Comparison of ENCODE assay signal across 28 mouse cellular contexts in genomic region chr3:140531747-140532502, GRCm38 (mm10).
DNase-seq lines count a peak whose midpoint lies in the region; ATAC-seq and TF ChIP-seq lines count a peak whose summit lies in the region.
"Had no signal": no experiment of that assay in that cellular context is flagged by ENCODE, and none has a peak within 500 bp of the region (broad histone marks: within the 10 kb centered on the region; RNA-seq: fewer than 3 reads in every experiment).

No protein-coding gene starts in this region.

- H3K27ac ChIP-seq in midbrain, embryonic 14.5 days (replicated peaks; ENCODE audit: low read depth, low read length) = no peak overlapping the region
- H3K27ac ChIP-seq in midbrain, embryonic 16.5 days (ENCODE audit: low read length) = no peak overlapping the region
- H3K27ac ChIP-seq in MEL (ENCODE audit: control insufficient read depth, low read depth, low read length) = no peak overlapping the region
- H3K27ac ChIP-seq: embryonic facial prominence, embryonic 10.5 days; heart, embryonic 15.5 days; hindbrain, embryonic 14.5 days; kidney, postnatal 0 days; limb, embryonic 15.5 days; liver, embryonic 14.5 days; midbrain, embryonic 15.5 days; neural tube, embryonic 13.5 days; stomach, postnatal 0 days had no signal

- no peak overlapping the region for H3K9ac ChIP-seq in midbrain, embryonic 14.5 days (replicated peaks; ENCODE audit: low read length)
- H3K9ac ChIP-seq in midbrain, embryonic 16.5 days (ENCODE audit: low read depth, low read length) = no peak overlapping the region
- H3K9ac ChIP-seq in MEL (ENCODE audit: control insufficient read depth, low read depth, low read length, poor library complexity, severe bottlenecking) = no peak overlapping the region
- H3K9ac ChIP-seq: heart, embryonic 15.5 days; hindbrain, embryonic 14.5 days; limb, embryonic 15.5 days; liver, embryonic 14.5 days; lung, embryonic 14.5 days; midbrain, embryonic 15.5 days; neural tube, embryonic 13.5 days had no signal

- H3K79me2 ChIP-seq in MEL (ENCODE audit: control insufficient read depth, insufficient read depth, low read length, poor library complexity) = no peaks in the 10 kb centered on the region

- H3K36me3 ChIP-seq in midbrain, embryonic 14.5 days (ENCODE audit: control insufficient read depth, insufficient read depth, low read length) = no peaks in the 10 kb centered on the region
- no peaks in the 10 kb centered on the region for H3K36me3 ChIP-seq in midbrain, embryonic 16.5 days (ENCODE audit: control insufficient read depth, insufficient read depth, low read length)
- no peaks in the 10 kb centered on the region for H3K36me3 ChIP-seq in MEL (ENCODE audit: control insufficient read depth in 1 of 2, insufficient read depth in 2 of 2, low read length in 2 of 2)
- H3K36me3 ChIP-seq: embryonic facial prominence, embryonic 10.5 days; heart, embryonic 15.5 days; limb, embryonic 15.5 days; midbrain, embryonic 15.5 days; neural tube, embryonic 13.5 days had no signal

- H3K4me2 ChIP-seq in midbrain, embryonic 14.5 days (ENCODE audit: low read length) = no peak overlapping the region
- no peak overlapping the region for H3K4me2 ChIP-seq in midbrain, embryonic 16.5 days (ENCODE audit: low read length)
- H3K4me2 ChIP-seq: heart, embryonic 15.5 days; hindbrain, embryonic 14.5 days; limb, embryonic 15.5 days; lung, embryonic 14.5 days; midbrain, embryonic 15.5 days; neural tube, embryonic 13.5 days had no signal

- H3K4me1 ChIP-seq in midbrain, embryonic 14.5 days (ENCODE audit: control insufficient read depth, insufficient read depth, low read length) = no peaks in the 10 kb centered on the region
- H3K4me1 ChIP-seq in midbrain, embryonic 16.5 days (ENCODE audit: control insufficient read depth, insufficient read depth, low read length) = no peaks in the 10 kb centered on the region
- H3K4me1 ChIP-seq in MEL (ENCODE audit: control insufficient read depth in 1 of 2, insufficient read depth in 2 of 2, low read length in 2 of 2) = no peaks in the 10 kb centered on the region
- H3K4me1 ChIP-seq: embryonic facial prominence, embryonic 10.5 days; heart, embryonic 15.5 days; limb, embryonic 15.5 days; midbrain, embryonic 15.5 days; neural tube, embryonic 13.5 days had no signal

- H3K4me3 ChIP-seq in midbrain, embryonic 14.5 days (replicated peaks; ENCODE audit: low read depth, low read length) = no peak overlapping the region
- H3K4me3 ChIP-seq in midbrain, embryonic 16.5 days (ENCODE audit: low read depth, low read length) = no peak overlapping the region
- H3K4me3 ChIP-seq in MEL (ENCODE audit: control insufficient read depth in 1 of 2, insufficient read depth in 1 of 2, low read depth in 2 of 2, low read length in 2 of 2) = no peak overlapping the region
- H3K4me3 ChIP-seq: embryonic facial prominence, embryonic 10.5 days; heart, embryonic 15.5 days; limb, embryonic 15.5 days; midbrain, embryonic 15.5 days; myocyte; neural tube, embryonic 13.5 days had no signal

- no peak for TF ChIP-seq RAD21 in MEL (IDR thresholded peaks at IDR 0.05; ENCODE audit: low read depth, low read length)

- no peak for TF ChIP-seq EP300 in MEL (IDR thresholded peaks at IDR 0.05; ENCODE audit: low read depth in 1 of 2, low read length in 2 of 2)

- ATAC-seq in frontal cortex, adult (ENCODE audit: low TSS enrichment) = peak; percentile 85
- no peak for ATAC-seq in midbrain, embryonic 14.5 days (ENCODE audit: low FRiP score, low TSS enrichment)
- no peak for ATAC-seq in midbrain, embryonic 16.5 days
- ATAC-seq: inflammation-experienced regulatory T-cells, adult 6 months; midbrain, embryonic 15.5 days had no signal

- H3K9me3 ChIP-seq in midbrain, embryonic 14.5 days (ENCODE audit: control insufficient read depth, low read length) = no peaks in the 10 kb centered on the region
- no peaks in the 10 kb centered on the region for H3K9me3 ChIP-seq in midbrain, embryonic 16.5 days (replicated peaks; ENCODE audit: control insufficient read depth, low read length, poor library complexity, severe bottlenecking)
- no peaks in the 10 kb centered on the region; the same call in 1 of the 2 replicates for H3K9me3 ChIP-seq in MEL (replicated peaks; ENCODE audit: insufficient read depth, low read length)
- H3K9me3 ChIP-seq: embryonic facial prominence, embryonic 10.5 days; heart, embryonic 15.5 days; limb, embryonic 15.5 days; midbrain, embryonic 15.5 days; neural tube, embryonic 13.5 days had no signal

- H3K27me3 ChIP-seq in midbrain, embryonic 14.5 days (ENCODE audit: control insufficient read depth, insufficient read depth, low read length) = no peaks in the 10 kb centered on the region
- H3K27me3 ChIP-seq in midbrain, embryonic 16.5 days (ENCODE audit: control insufficient read depth, insufficient read depth, low read depth, low read length) = no peaks in the 10 kb centered on the region
- no peaks in the 10 kb centered on the region for H3K27me3 ChIP-seq in MEL (ENCODE audit: control insufficient read depth in 1 of 2, insufficient read depth in 2 of 2, low read length in 2 of 2)
- H3K27me3 ChIP-seq: heart, embryonic 15.5 days; limb, embryonic 15.5 days; midbrain, embryonic 15.5 days; neural tube, embryonic 13.5 days had no signal

- 85% methylated on average over 6 of the region's 6 CpGs for WGBS in midbrain, embryonic 14.5 days
- WGBS in midbrain, embryonic 16.5 days = 77% methylated on average over 6 of the region's 6 CpGs

- no peak for DNase-seq in frontal cortex, postnatal 14 days (ENCODE audit: low spot score in 2 of 2)
- DNase-seq in midbrain, embryonic 14.5 days = peak; percentile 2
- no peak for DNase-seq in MEL (ENCODE audit: low read depth, low spot score)
- DNase-seq in telencephalon, adult 2 months (ENCODE audit: low read depth, low spot score) = peak; percentile 62
- DNase-seq in adrenal gland, postnatal 4 days (ENCODE audit: low spot score in 2 of 2) = no peak
- DNase-seq: adrenal gland, postnatal 14 days; B cell, adult 2 months; cerebellum, adult 11 months; cerebellum, adult 9-11 months; heart, postnatal 36 days; kidney, adult 2 months; left cerebral cortex, postnatal 4 days; lung, embryonic 14.5 days; lung, postnatal 36 days; retina, postnatal 1 day had no signal

- no peak for TF ChIP-seq CTCF in MEL (IDR thresholded peaks at IDR 0.05 in 2 of 3, conservative IDR thresholded peaks at IDR 0.05 in 1 of 3; ENCODE audit: control insufficient read depth in 1 of 3, insufficient read depth in 1 of 3, low read depth in 2 of 3, low read length in 3 of 3, poor library complexity in 1 of 3, severe bottlenecking in 1 of 3)

- no peak for TF ChIP-seq POLR2A in MEL (IDR thresholded peaks at IDR 0.05; ENCODE audit: control insufficient read depth in 1 of 2, insufficient read depth in 1 of 2, low read depth in 1 of 2, low read length in 2 of 2, poor library complexity in 1 of 2)

TF ChIP-seq in MEL, 35 proteins besides CTCF, POLR2A, EP300 and RAD21:
- no peak for TF ChIP-seq NRF1 (IDR thresholded peaks at IDR 0.05; ENCODE audit: insufficient read depth, low read depth, low read length, poor library complexity, severe bottlenecking)
- peak; percentile 67; the same call in 1 of the 2 replicates for TF ChIP-seq MAFK (IDR thresholded peaks at IDR 0.05; ENCODE audit: borderline replicate concordance, low read depth, low read length)

Comparison
In these comparisons a context has a peak if more than half of its experiments do, and no peak if none do; other contexts are left out.
1. DNase-seq: peak in midbrain, embryonic 14.5 days (single experiment) and telencephalon, adult 2 months (single experiment); none in frontal cortex, postnatal 14 days (0 of 2), MEL (single experiment) and adrenal gland, postnatal 4 days (0 of 2).